Comparison of ENCODE assay signal across 8 mouse cellular contexts in the genomic region with DNA sequence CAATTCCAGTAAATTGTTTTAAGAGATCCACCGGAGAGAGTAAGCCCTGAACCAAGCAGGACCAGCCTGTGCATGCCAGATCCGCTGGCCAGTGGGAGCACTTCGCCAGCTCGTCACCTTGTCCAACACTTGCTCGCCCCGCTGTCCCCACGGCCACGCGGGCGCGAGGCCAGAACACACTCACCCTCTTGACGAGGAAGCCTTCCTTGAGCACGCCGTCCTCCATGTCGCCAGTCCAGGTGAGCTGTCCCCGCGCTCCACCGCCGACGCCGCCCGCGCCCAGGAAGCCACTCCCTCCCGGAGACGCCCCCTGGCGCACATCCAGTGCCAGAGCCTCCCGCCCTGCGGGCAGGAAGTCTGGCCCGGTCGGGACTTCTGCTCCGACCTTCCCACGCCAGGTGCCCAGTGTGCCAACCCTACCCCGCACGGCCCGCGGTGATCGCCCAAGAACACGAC. TPM values are rescaled to one million over a fixed set of nuclear protein-coding genes. Genes with fewer than 3 reads are reported as not detected.
DNase-seq lines count a peak whose midpoint lies in the region; ATAC-seq and TF ChIP-seq lines count a peak whose summit lies in the region.

Plek2 (minus strand) TSS at position 258 of the 456 bp plus-strand sequence.

- peaks cover 13% of the 10 kb centered on the region for H3K9me3 ChIP-seq in E14TG2a.4 (ENCODE audit: low read length)
- peaks cover 9% of the 10 kb centered on the region for H3K9me3 ChIP-seq in erythroblast, embryonic 14.5 days (ENCODE audit: control insufficient read depth, low read length)
- H3K9me3 ChIP-seq in hindbrain, embryonic 12.5 days (replicated peaks), result no peaks in the 10 kb centered on the region
- no peaks in the 10 kb centered on the region for H3K9me3 ChIP-seq in limb, embryonic 15.5 days
- no peaks in the 10 kb centered on the region for H3K9me3 ChIP-seq in midbrain, embryonic 15.5 days
- no peaks in the 10 kb centered on the region for H3K9me3 ChIP-seq in stomach, embryonic 15.5 days

- peak; percentile 53; the same call in 1 of the 2 replicates for ATAC-seq in hindbrain, embryonic 12.5 days (ENCODE audit: low FRiP score)
- ATAC-seq in limb, embryonic 15.5 days (ENCODE audit: insufficient number of reproducible peaks, low FRiP score, low TSS enrichment, low read depth), result no peak
- ATAC-seq in midbrain, embryonic 15.5 days (replicated peaks), result peak; percentile 69; the same call in 1 of the 2 replicates
- ATAC-seq in stomach, embryonic 15.5 days (ENCODE audit: insufficient read depth, low FRiP score, low read depth), result peak; percentile 55

- DNase-seq in layer of hippocampus, adult 8-10 months (ENCODE audit: low spot score in 2 of 2), result no peak

- H3K4me3 ChIP-seq in E14TG2a.4 (replicated peaks; ENCODE audit: low read length), result peak within 1 kb of the TSS; percentile 74
- H3K4me3 ChIP-seq in bone marrow macrophage, adult 2 months (ENCODE audit: insufficient read depth, low read length), result peak within 1 kb of the TSS; percentile 56
- peak within 1 kb of the TSS; percentile 79 for H3K4me3 ChIP-seq in erythroblast, embryonic 14.5 days (replicated peaks)
- H3K4me3 ChIP-seq in hindbrain, embryonic 12.5 days, result peak within 1 kb of the TSS; percentile 41
- H3K4me3 ChIP-seq in limb, embryonic 15.5 days, result peak within 1 kb of the TSS; percentile 47
- peak within 1 kb of the TSS; percentile 54 for H3K4me3 ChIP-seq in midbrain, embryonic 15.5 days
- H3K4me3 ChIP-seq in stomach, embryonic 15.5 days (replicated peaks), result peak within 1 kb of the TSS; percentile 44

- peaks cover 46% of the 10 kb centered on the region for H3K27me3 ChIP-seq in E14TG2a.4 (ENCODE audit: insufficient read depth, low read length)
- peaks cover 10% of the 10 kb centered on the region for H3K27me3 ChIP-seq in erythroblast, embryonic 14.5 days (ENCODE audit: control insufficient read depth)
- H3K27me3 ChIP-seq in hindbrain, embryonic 12.5 days, result peaks cover 68% of the 10 kb centered on the region
- peaks cover 32% of the 10 kb centered on the region for H3K27me3 ChIP-seq in limb, embryonic 15.5 days
- peaks cover 36% of the 10 kb centered on the region for H3K27me3 ChIP-seq in midbrain, embryonic 15.5 days (replicated peaks)
- 0 out of 2 replicates have a peak, but pooled peaks cover 4% of the 10 kb centered on the region for H3K27me3 ChIP-seq in stomach, embryonic 15.5 days (replicated peaks)

- TF ChIP-seq POLR2A in bone marrow macrophage, adult 2 months (IDR thresholded peaks at IDR 0.05; ENCODE audit: borderline replicate concordance, low read depth, low read length), result no peak

- H3K4me2 ChIP-seq in hindbrain, embryonic 12.5 days (replicated peaks), result peak within 1 kb of the TSS; percentile 87
- H3K4me2 ChIP-seq in limb, embryonic 15.5 days, result peak within 1 kb of the TSS; percentile 87
- peak within 1 kb of the TSS; percentile 98 for H3K4me2 ChIP-seq in midbrain, embryonic 15.5 days
- H3K4me2 ChIP-seq in stomach, embryonic 15.5 days, result peak within 1 kb of the TSS; percentile 59

- peaks cover 34% of the 10 kb centered on the region for H3K4me1 ChIP-seq in E14TG2a.4 (replicated peaks; ENCODE audit: low read depth, low read length)
- H3K4me1 ChIP-seq in bone marrow macrophage, adult 2 months (ENCODE audit: control insufficient read depth, insufficient read depth, low read length), result peaks cover 14% of the 10 kb centered on the region
- peaks cover 92% of the 10 kb centered on the region for H3K4me1 ChIP-seq in erythroblast, embryonic 14.5 days (ENCODE audit: control insufficient read depth)
- peaks cover 9% of the 10 kb centered on the region for H3K4me1 ChIP-seq in hindbrain, embryonic 12.5 days
- peaks cover 14% of the 10 kb centered on the region for H3K4me1 ChIP-seq in limb, embryonic 15.5 days
- peaks cover 18% of the 10 kb centered on the region for H3K4me1 ChIP-seq in midbrain, embryonic 15.5 days
- peaks cover 10% of the 10 kb centered on the region for H3K4me1 ChIP-seq in stomach, embryonic 15.5 days

- peak within 1 kb of the TSS; percentile 63 for H3K9ac ChIP-seq in hindbrain, embryonic 12.5 days
- H3K9ac ChIP-seq in limb, embryonic 15.5 days, result peak within 1 kb of the TSS; percentile 42; the same call in 1 of the 2 replicates
- peak within 1 kb of the TSS; percentile 45 for H3K9ac ChIP-seq in midbrain, embryonic 15.5 days
- 0 out of 2 replicates have a peak within 1 kb of the TSS, but pooled peaks have one; percentile 0 for H3K9ac ChIP-seq in stomach, embryonic 15.5 days

- TF ChIP-seq CTCF in E14TG2a.4 (conservative IDR thresholded peaks at IDR 0.05; ENCODE audit: low read length), result no peak
- TF ChIP-seq CTCF in bone marrow macrophage, adult 2 months (IDR thresholded peaks at IDR 0.05; ENCODE audit: low read depth, low read length), result no peak

- WGBS in hindbrain, embryonic 12.5 days, result 2% methylated on average over 38 of the region's 38 CpGs
- 2% methylated on average over 38 of the region's 38 CpGs for WGBS in limb, embryonic 15.5 days
- WGBS in midbrain, embryonic 15.5 days, result under 1% methylated on average over 38 of the region's 38 CpGs
- 2% methylated on average over 38 of the region's 38 CpGs for WGBS in stomach, embryonic 15.5 days

- no peak within 1 kb of the TSS for H3K27ac ChIP-seq in bone marrow macrophage, adult 2 months (ENCODE audit: insufficient read depth, low read depth, low read length)
- no peak within 1 kb of the TSS for H3K27ac ChIP-seq in hindbrain, embryonic 12.5 days
- no peak within 1 kb of the TSS for H3K27ac ChIP-seq in limb, embryonic 15.5 days
- H3K27ac ChIP-seq in midbrain, embryonic 15.5 days, result no peak within 1 kb of the TSS
- H3K27ac ChIP-seq in stomach, embryonic 15.5 days, result no peak within 1 kb of the TSS

- no peaks in the 10 kb centered on the region for H3K36me3 ChIP-seq in E14TG2a.4 (ENCODE audit: insufficient read depth, low read length)
- H3K36me3 ChIP-seq in erythroblast, embryonic 14.5 days (ENCODE audit: control insufficient read depth), result peaks cover 53% of the 10 kb centered on the region
- no peaks in the 10 kb centered on the region for H3K36me3 ChIP-seq in hindbrain, embryonic 12.5 days
- no peaks in the 10 kb centered on the region for H3K36me3 ChIP-seq in limb, embryonic 15.5 days
- H3K36me3 ChIP-seq in midbrain, embryonic 15.5 days (replicated peaks), result no peaks in the 10 kb centered on the region
- no peaks in the 10 kb centered on the region for H3K36me3 ChIP-seq in stomach, embryonic 15.5 days

RNA-seq across cellular contexts. Expression of gene Plek2, which starts in this region (rescaled TPM):
- not detected in 2 replicates for polyA plus RNA-seq in bone marrow macrophage, adult 2 months (2012; ENCODE audit: insufficient read depth, insufficient read length, missing spikeins)
- 8.1 and 8.2 TPM in 2 replicates for polyA plus RNA-seq in erythroblast, embryonic 14.5 days (2012)
- polyA plus RNA-seq in hindbrain, embryonic 12.5 days (2016; fragmentation: Nextera tagmentation; extraction: Ambion mirVana), result 2.5 and 2.6 TPM in 2 replicates
- polyA plus RNA-seq in limb, embryonic 15.5 days (2015; fragmentation: Nextera tagmentation; extraction: Ambion mirVana), result 7.3 and 8.7 TPM in 2 replicates
- polyA plus RNA-seq in midbrain, embryonic 15.5 days (2015; fragmentation: Nextera tagmentation; extraction: Ambion mirVana), result 1.5 and 2.0 TPM in 2 replicates
- 24.5 and 25.3 TPM in 2 replicates for polyA plus RNA-seq in stomach, embryonic 15.5 days (2015; fragmentation: Nextera tagmentation; extraction: Ambion mirVana)
- under 1 TPM in 3 of 4 experiments, not detected in 1; 0.21 to 0.49 (median 0.34) TPM for total RNA-seq in layer of hippocampus, adult 8-10 months (2022)

Comparison
In these comparisons a context has a peak if more than half of its experiments do, and no peak if none do; other contexts are left out.
1. H3K9ac ChIP-seq: peak in every context shown above with its lines; median percentile 63 in hindbrain, embryonic 12.5 days; 45 in midbrain, embryonic 15.5 days; 42 in limb, embryonic 15.5 days; 0 in stomach, embryonic 15.5 days.